ENCODE assay signal across 24 mouse cellular contexts in genomic region chr1:136543920-136544319, GRCm38 (mm10).
"Had no signal": no experiment of that assay in that cellular context is flagged by ENCODE, and none has a peak within 500 bp of the region (broad histone marks: within the 10 kb centered on the region; RNA-seq: fewer than 3 reads in every experiment).

No protein-coding gene starts in this region.

- H3K9ac ChIP-seq: forebrain, postnatal 0 days; heart, embryonic 13.5 days; heart, embryonic 15.5 days; hindbrain, embryonic 13.5 days; hindbrain, embryonic 15.5 days; limb, embryonic 13.5 days; limb, embryonic 15.5 days; liver, embryonic 13.5 days; liver, embryonic 15.5 days had no signal

- H3K4me2 ChIP-seq: heart, embryonic 11.5 days; heart, embryonic 13.5 days; heart, embryonic 15.5 days; hindbrain, embryonic 13.5 days; hindbrain, embryonic 15.5 days; limb, embryonic 13.5 days; limb, embryonic 15.5 days; liver, embryonic 11.5 days; liver, embryonic 13.5 days; liver, embryonic 15.5 days had no signal

- H3K9me3 ChIP-seq: heart, embryonic 15.5 days; hindbrain, embryonic 13.5 days; hindbrain, embryonic 15.5 days; limb, embryonic 13.5 days; limb, embryonic 15.5 days; liver, embryonic 13.5 days; liver, embryonic 15.5 days had no signal

- H3K36me3 ChIP-seq: heart, embryonic 13.5 days; heart, embryonic 15.5 days; hindbrain, embryonic 13.5 days; hindbrain, embryonic 15.5 days; limb, embryonic 13.5 days; limb, embryonic 15.5 days; liver, embryonic 13.5 days; liver, embryonic 15.5 days had no signal

- H3K27me3 ChIP-seq: heart, embryonic 13.5 days; heart, embryonic 15.5 days; hindbrain, embryonic 13.5 days; hindbrain, embryonic 15.5 days; limb, embryonic 13.5 days; limb, embryonic 15.5 days; liver, embryonic 13.5 days; liver, embryonic 15.5 days had no signal

- H3K27ac ChIP-seq: heart, adult 2 months; heart, embryonic 13.5 days; heart, embryonic 15.5 days; hindbrain, embryonic 13.5 days; hindbrain, embryonic 15.5 days; hindbrain, postnatal 0 days; limb, embryonic 13.5 days; limb, embryonic 15.5 days; liver, embryonic 13.5 days; liver, embryonic 15.5 days had no signal

- DNase-seq: forebrain, postnatal 0 days; gastrocnemius, postnatal 36 days; heart, adult 11 months; heart, adult 2 months; heart, postnatal 14 days; heart, postnatal 36 days; kidney, adult 11 months; kidney, adult 2 months; kidney, postnatal 10 days; kidney, postnatal 25 days; layer of hippocampus, adult 9-11 months; layer of hippocampus, postnatal 36 days; left cerebral cortex, postnatal 4 days; liver, embryonic 13.5 days had no signal

- H3K4me3 ChIP-seq: heart, adult 2 months; heart, embryonic 13.5 days; heart, embryonic 15.5 days; hindbrain, embryonic 13.5 days; hindbrain, embryonic 15.5 days; limb, embryonic 13.5 days; limb, embryonic 15.5 days; liver, embryonic 13.5 days; liver, embryonic 15.5 days had no signal

- ATAC-seq: forebrain, postnatal 0 days; hindbrain, postnatal 0 days had no signal
